Mouse (Mus musculus): ENCODE results near the gene Irf3.

Gene Irf3

DNA sequence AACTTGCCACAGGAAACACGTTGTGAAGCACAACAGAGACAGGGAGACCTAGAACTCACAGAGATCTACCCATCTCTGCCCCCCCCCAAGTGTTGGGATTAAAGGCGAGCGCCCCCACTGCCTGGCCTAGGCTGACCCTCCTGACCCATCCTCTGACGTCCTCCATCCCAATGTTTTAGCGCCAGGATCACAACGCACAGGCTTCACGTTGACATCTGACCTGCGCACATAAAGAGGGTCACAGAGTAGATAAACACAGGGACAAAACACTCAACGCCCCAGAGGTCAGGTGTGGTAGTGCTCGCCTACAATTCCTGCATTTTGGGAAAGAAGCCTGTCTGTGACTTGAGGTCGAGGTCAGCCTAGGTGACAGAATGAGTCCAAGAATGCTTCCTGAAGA lies 39.3 kb downstream of the Irf3 start:
- H3K27me3 ChIP-seq (ENCODE audit: insufficient read depth, low read length): no peaks in the 10 kb centered on the region
- no peak overlapping the region for H3K4me3 ChIP-seq (replicated peaks; ENCODE audit: low read length)
- peaks cover 28% of the 10 kb centered on the region for H3K4me1 ChIP-seq (replicated peaks; ENCODE audit: low read depth, low read length)
- no peak for TF ChIP-seq NANOG (IDR thresholded peaks at IDR 0.05; ENCODE audit: borderline replicate concordance, low read length)
- TF ChIP-seq POU5F1 (IDR thresholded peaks at IDR 0.05; ENCODE audit: borderline replicate concordance, low read length): no peak
- TF ChIP-seq CTCF (conservative IDR thresholded peaks at IDR 0.05; ENCODE audit: low read length): no peak
- H3K9me3 ChIP-seq (ENCODE audit: low read length): no peaks in the 10 kb centered on the region
- peaks cover 99% of the 10 kb centered on the region for H3K36me3 ChIP-seq (ENCODE audit: insufficient read depth, low read length)

DNA sequence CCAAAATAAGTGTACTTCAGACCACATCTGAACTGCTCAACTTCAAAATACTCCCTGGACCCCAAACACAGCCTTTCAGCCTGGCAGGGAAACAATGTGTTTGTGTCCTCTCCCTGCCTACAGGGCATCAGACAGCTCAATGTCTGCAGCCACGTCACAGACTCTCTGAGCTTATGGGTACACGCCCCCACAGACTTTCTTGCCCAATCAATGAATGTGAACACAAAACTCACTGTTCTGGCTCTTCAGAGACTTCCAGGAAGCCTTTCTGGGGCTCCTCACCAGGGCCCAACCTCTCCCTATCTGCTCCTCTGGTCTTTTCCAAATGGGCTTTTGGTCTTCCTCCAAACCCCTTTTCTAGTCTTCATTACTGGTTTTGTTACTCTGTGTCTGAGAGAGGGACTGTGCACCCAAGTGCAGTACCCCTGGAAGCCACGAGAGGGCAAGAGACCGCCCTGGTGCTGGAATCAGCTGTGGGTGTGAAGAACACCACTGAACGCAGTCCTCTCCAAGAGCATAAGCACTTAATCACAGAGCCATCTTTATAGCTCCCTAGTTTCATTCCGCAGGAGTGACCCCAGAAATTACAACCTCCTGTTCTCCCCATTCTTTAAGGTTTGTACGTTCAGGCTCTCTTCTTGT lies 40.4 kb downstream of the Irf3 start:
- Histone ChIP-seq H3K4me3 (replicated peaks; ENCODE audit: low read length) (no peak overlapping the region), H3K27me3 (ENCODE audit: insufficient read depth, low read length) (no peaks in the 10 kb centered on the region), H3K36me3 (ENCODE audit: insufficient read depth, low read length) (peaks cover 99% of the 10 kb centered on the region), H3K4me1 (replicated peaks; ENCODE audit: low read depth, low read length) (peaks cover 29% of the 10 kb centered on the region), H3K9me3 (ENCODE audit: low read length) (no peaks in the 10 kb centered on the region)
- TF ChIP-seq CTCF (conservative IDR thresholded peaks at IDR 0.05; ENCODE audit: low read length) (peak; percentile 99), NANOG (IDR thresholded peaks at IDR 0.05; ENCODE audit: borderline replicate concordance, low read length) (no peak)

GRCm38 (mm10) chr7:45038411-45038810 lies 41.0 kb downstream of the Irf3 start:
- TF ChIP-seq NANOG (IDR thresholded peaks at IDR 0.05; ENCODE audit: borderline replicate concordance, low read length): no peak
- TF ChIP-seq POU5F1 (IDR thresholded peaks at IDR 0.05; ENCODE audit: borderline replicate concordance, low read length): no peak
- TF ChIP-seq CTCF (conservative IDR thresholded peaks at IDR 0.05; ENCODE audit: low read length): no peak

GRCm38 (mm10) chr7:45040851-45041250 lies 43.4 kb downstream of the Irf3 start:
- H3K4me1 ChIP-seq (replicated peaks; ENCODE audit: low read depth, low read length): peaks cover 42% of the 10 kb centered on the region
- H3K36me3 ChIP-seq (ENCODE audit: insufficient read depth, low read length): peaks cover 93% of the 10 kb centered on the region
- TF ChIP-seq CTCF (conservative IDR thresholded peaks at IDR 0.05; ENCODE audit: low read length) (no peak), NANOG (IDR thresholded peaks at IDR 0.05; ENCODE audit: borderline replicate concordance, low read length) (no peak), POU5F1 (IDR thresholded peaks at IDR 0.05; ENCODE audit: borderline replicate concordance, low read length) (no peak)
- H3K27me3 ChIP-seq (ENCODE audit: insufficient read depth, low read length): no peaks in the 10 kb centered on the region
- H3K9me3 ChIP-seq (ENCODE audit: low read length): no peaks in the 10 kb centered on the region
- H3K4me3 ChIP-seq (replicated peaks; ENCODE audit: low read length): no peak overlapping the region

More at GRCm38 (mm10) chr7:45038411-45038810, 41.0 kb downstream of the Irf3 start:
- no peaks in the 10 kb centered on the region for H3K9me3 ChIP-seq (ENCODE audit: low read length)
- H3K4me1 ChIP-seq (replicated peaks; ENCODE audit: low read depth, low read length): peaks cover 35% of the 10 kb centered on the region
- H3K4me3 ChIP-seq (replicated peaks; ENCODE audit: low read length): no peak overlapping the region
- H3K36me3 ChIP-seq (ENCODE audit: insufficient read depth, low read length): peaks cover 99% of the 10 kb centered on the region
- H3K27me3 ChIP-seq (ENCODE audit: insufficient read depth, low read length): no peaks in the 10 kb centered on the region

- Histone ChIP-seq H3K4me1 (replicated peaks; ENCODE audit: low read depth, low read length) (peaks cover 49% of the 10 kb centered on the region), H3K9me3 (ENCODE audit: low read length) (no peaks in the 10 kb centered on the region), H3K27me3 (ENCODE audit: insufficient read depth, low read length) (no peaks in the 10 kb centered on the region), H3K36me3 (ENCODE audit: insufficient read depth, low read length) (peaks cover 93% of the 10 kb centered on the region), H3K4me3 (replicated peaks; ENCODE audit: low read length) (peak overlapping the region; percentile 49; the same call in 1 of the 2 replicates)
- no peak for TF ChIP-seq NANOG (IDR thresholded peaks at IDR 0.05; ENCODE audit: borderline replicate concordance, low read length)
- TF ChIP-seq CTCF (conservative IDR thresholded peaks at IDR 0.05; ENCODE audit: low read length): no peak
- TF ChIP-seq POU5F1 (IDR thresholded peaks at IDR 0.05; ENCODE audit: borderline replicate concordance, low read length): no peak
These were observed 45.9 kb downstream of the Irf3 start for GRCm38 (mm10) chr7:45043307-45043706.

- peaks cover 69% of the 10 kb centered on the region for H3K4me1 ChIP-seq (replicated peaks; ENCODE audit: low read depth, low read length)
- H3K4me3 ChIP-seq (replicated peaks; ENCODE audit: low read length): peak overlapping the region; percentile 41; the same call in 1 of the 2 replicates
- H3K27me3 ChIP-seq (ENCODE audit: insufficient read depth, low read length): no peaks in the 10 kb centered on the region
- H3K9me3 ChIP-seq (ENCODE audit: low read length): no peaks in the 10 kb centered on the region
- no peak for TF ChIP-seq NANOG (IDR thresholded peaks at IDR 0.05; ENCODE audit: borderline replicate concordance, low read length)
- TF ChIP-seq CTCF (conservative IDR thresholded peaks at IDR 0.05; ENCODE audit: low read length): no peak
- no peak for TF ChIP-seq POU5F1 (IDR thresholded peaks at IDR 0.05; ENCODE audit: borderline replicate concordance, low read length)
- H3K36me3 ChIP-seq (ENCODE audit: insufficient read depth, low read length): peaks cover 92% of the 10 kb centered on the region
These were observed 48.3 kb downstream of the Irf3 start for GRCm38 (mm10) chr7:45045741-45046140.

- peaks cover 81% of the 10 kb centered on the region for H3K36me3 ChIP-seq (ENCODE audit: insufficient read depth, low read length)
- H3K4me1 ChIP-seq (replicated peaks; ENCODE audit: low read depth, low read length): peaks cover 76% of the 10 kb centered on the region
- TF ChIP-seq NANOG (IDR thresholded peaks at IDR 0.05; ENCODE audit: borderline replicate concordance, low read length) (no peak), POU5F1 (IDR thresholded peaks at IDR 0.05; ENCODE audit: borderline replicate concordance, low read length) (no peak), CTCF (conservative IDR thresholded peaks at IDR 0.05; ENCODE audit: low read length) (no peak)
- H3K4me3 ChIP-seq (replicated peaks; ENCODE audit: low read length): peak overlapping the region; percentile 67
- no peaks in the 10 kb centered on the region for H3K9me3 ChIP-seq (ENCODE audit: low read length)
- no peaks in the 10 kb centered on the region for H3K27me3 ChIP-seq (ENCODE audit: insufficient read depth, low read length)
These were observed 49.5 kb downstream of the Irf3 start for GRCm38 (mm10) chr7:45046853-45047350.

GRCm38 (mm10) chr7:45047491-45047890 lies 50.0 kb downstream of the Irf3 start:
- H3K4me1 ChIP-seq (replicated peaks; ENCODE audit: low read depth, low read length): peaks cover 79% of the 10 kb centered on the region
- peak overlapping the region; percentile 67 for H3K4me3 ChIP-seq (replicated peaks; ENCODE audit: low read length)
- H3K27me3 ChIP-seq (ENCODE audit: insufficient read depth, low read length): no peaks in the 10 kb centered on the region
- no peaks in the 10 kb centered on the region for H3K9me3 ChIP-seq (ENCODE audit: low read length)
- TF ChIP-seq POU5F1 (IDR thresholded peaks at IDR 0.05; ENCODE audit: borderline replicate concordance, low read length): no peak
- no peak for TF ChIP-seq CTCF (conservative IDR thresholded peaks at IDR 0.05; ENCODE audit: low read length)
- TF ChIP-seq NANOG (IDR thresholded peaks at IDR 0.05; ENCODE audit: borderline replicate concordance, low read length): no peak
- H3K36me3 ChIP-seq (ENCODE audit: insufficient read depth, low read length): peaks cover 75% of the 10 kb centered on the region
